Mouse (Mus musculus) T-cell, adult 66 days (primary cell): ENCODE data around the gene Dmrt3. TPM values are rescaled to one million over a fixed set of nuclear protein-coding genes. Genes with fewer than 3 reads are reported as not detected.

Experiments used
- total RNA-seq, 2 experiments: library from RNA; stranded (reverse); gene quantifications; 3 replicates in 1 of 2; 4 replicates in 1 of 2; pipeline ENCODE4 v1.2.4; 2023

Dmrt3 gene
- total RNA-seq: not detected

GRCm38 (mm10) chr19:25610015-25610410, at the start of gene Dmrt3:
Gene Dmrt3 (plus strand): TSS chr19:25610301.

GRCm38 (mm10) chr19:25672101-25672950, 62.2 kb downstream of the Dmrt3 start, which contains the start of gene Dmrt2:
Gene Dmrt2 (plus strand): TSS chr19:25672411.

Other genes starting within 250 kb of the Dmrt3 start
- gene Dmrt1, start 104.7 kb upstream of the Dmrt3 start, total RNA-seq: not detected
- not detected for gene Dmrt2, start 62.1 kb downstream of the Dmrt3 start, total RNA-seq